Mouse (Mus musculus) MEL (cell line): ENCODE measurements around the gene Zfp652. TPM values are rescaled to one million over a fixed set of nuclear protein-coding genes. Genes with fewer than 3 reads are reported as not detected.

ENCODE experiments used
- DNase-seq: peaks from one replicate; pipeline ENCODE4 v3.0.0; 2011; ENCODE audit warnings: low read depth, low spot score
- H3K27ac ChIP-seq: 2 replicates; pipeline ENCODE4 v1.5.1; 2012; ENCODE audit warnings: low read depth, mild to moderate bottlenecking, control low read depth, low read length, moderate library complexity; ENCODE audit not compliant: control insufficient read depth
- H3K27me3 ChIP-seq, 2 experiments: fragments of 150-350 bp in 1 of 2; sonication (generic) in 1 of 2; 2 replicates each; pipeline ENCODE4 v1.6.1; 2012; ENCODE audit warnings: low read length in 2 of 2, mild to moderate bottlenecking in 2 of 2, improper control_type of control experiment in 1 of 2, moderate library complexity in 1 of 2; ENCODE audit not compliant: insufficient read depth in 2 of 2, control insufficient read depth in 1 of 2
- H3K36me3 ChIP-seq, 2 experiments: 2 replicates each; pipeline ENCODE4 v1.6.1; 2012 to 2014; ENCODE audit warnings: low read length in 2 of 2, improper control_type of control experiment in 1 of 2, inconsistent platforms in 1 of 2, mild to moderate bottlenecking in 1 of 2; ENCODE audit not compliant: insufficient read depth in 2 of 2, control insufficient read depth in 1 of 2
- H3K4me1 ChIP-seq, 2 experiments: fragments of 150-350 bp in 1 of 2; sonication (generic) in 1 of 2; 2 replicates each; pipeline ENCODE4 v1.6.1; 2012; ENCODE audit warnings: low read length in 2 of 2, improper control_type of control experiment in 1 of 2, mild to moderate bottlenecking in 1 of 2; ENCODE audit not compliant: insufficient read depth in 2 of 2, control insufficient read depth in 1 of 2
- H3K4me3 ChIP-seq, 2 experiments: fragments of 150-350 bp in 1 of 2; sonication (generic) in 1 of 2; 2 replicates each; pipeline ENCODE4 v1.5.1; 2012; ENCODE audit warnings: low read depth in 2 of 2, low read length in 2 of 2, mild to moderate bottlenecking in 2 of 2, moderate library complexity in 2 of 2, control low read depth in 1 of 2, improper control_type of control experiment in 1 of 2; ENCODE audit not compliant: control insufficient read depth in 1 of 2, insufficient read depth in 1 of 2
- H3K79me2 ChIP-seq: 2 replicates; pipeline ENCODE4 v1.6.1; 2012; ENCODE audit warnings: mild to moderate bottlenecking, low read length, moderate library complexity; ENCODE audit not compliant: control insufficient read depth, poor library complexity, insufficient read depth
- H3K9ac ChIP-seq: 2 replicates; pipeline ENCODE4 v1.6.1; 2012; ENCODE audit warnings: low read depth, mild to moderate bottlenecking, control low read depth, low read length, moderate library complexity; ENCODE audit not compliant: control insufficient read depth, poor library complexity, severe bottlenecking
- H3K9me3 ChIP-seq: fragments of 150-350 bp; sonication (generic); replicated peaks from 2 replicates; pipeline ENCODE4 v1.6.1; 2012; ENCODE audit warnings: mild to moderate bottlenecking, low read length, improper control_type of control experiment, moderate library complexity; ENCODE audit not compliant: insufficient read depth
- BHLHE40 ChIP-seq: IDR thresholded peaks from 2 replicates; pipeline ENCODE4 v1.6.1; 2012; ENCODE audit warnings: low read depth, mild to moderate bottlenecking, inconsistent platforms, low read length, improper control_type of control experiment, borderline replicate concordance
- CHD1 ChIP-seq: IDR thresholded peaks from 2 replicates; pipeline ENCODE4 v1.6.1; 2012; ENCODE audit warnings: low read depth, mild to moderate bottlenecking, inconsistent platforms, low read length, improper control_type of control experiment
- CTCF ChIP-seq, 3 experiments: IDR thresholded peaks in 2 of 3; conservative IDR thresholded peaks in 1 of 3; 2 replicates each; pipeline ENCODE4 v1.5.1; 2011 to 2012; ENCODE audit warnings: low read length in 3 of 3, low read depth in 2 of 3, mild to moderate bottlenecking in 2 of 3, improper control_type of control experiment in 1 of 3, inconsistent platforms in 1 of 3, mixed read lengths in 1 of 3, moderate library complexity in 1 of 3; ENCODE audit not compliant: control insufficient read depth in 1 of 3, insufficient read depth in 1 of 3, poor library complexity in 1 of 3, severe bottlenecking in 1 of 3
- E2F4 ChIP-seq: IDR thresholded peaks from 2 replicates; pipeline ENCODE4 v1.6.1; 2011; ENCODE audit warnings: low read depth, low read length, improper control_type of control experiment, borderline replicate concordance
- ELF1 ChIP-seq: IDR thresholded peaks from 2 replicates; pipeline ENCODE4 v1.6.1; 2014; ENCODE audit warnings: low read depth, mild to moderate bottlenecking, inconsistent platforms, low read length, improper control_type of control experiment, moderate library complexity
- EP300 ChIP-seq, 2 experiments: IDR thresholded peaks; 2 replicates each; pipeline ENCODE4 v1.6.1; 2011; ENCODE audit warnings: improper control_type of control experiment in 2 of 2, low read length in 2 of 2, low read depth in 1 of 2, mild to moderate bottlenecking in 1 of 2
- GATA1 ChIP-seq: IDR thresholded peaks from 2 replicates; pipeline ENCODE4 v1.6.1; 2011; ENCODE audit warnings: low read depth, low read length, improper control_type of control experiment
- HCFC1 ChIP-seq: IDR thresholded peaks from 2 replicates; pipeline ENCODE4 v1.6.1; 2012; ENCODE audit warnings: low read depth, mild to moderate bottlenecking, inconsistent platforms, low read length, improper control_type of control experiment, moderate library complexity
- KAT2A ChIP-seq: conservative IDR thresholded peaks from 2 replicates; pipeline ENCODE4 v1.6.1; 2012; ENCODE audit warnings: low read depth, low read length, improper control_type of control experiment, inconsistent platforms
- MAX ChIP-seq: IDR thresholded peaks from 2 replicates; pipeline ENCODE4 v1.6.1; 2011; ENCODE audit warnings: low read length, improper control_type of control experiment
- MAZ ChIP-seq: IDR thresholded peaks from 2 replicates; pipeline ENCODE4 v1.6.1; 2012; ENCODE audit warnings: low read depth, mild to moderate bottlenecking, inconsistent platforms, low read length, improper control_type of control experiment
- NRF1 ChIP-seq: IDR thresholded peaks from 2 replicates; pipeline ENCODE4 v1.6.1; 2014; ENCODE audit warnings: low read depth, mild to moderate bottlenecking, inconsistent platforms, low read length, improper control_type of control experiment, moderate library complexity; ENCODE audit not compliant: poor library complexity, insufficient read depth, severe bottlenecking
- POLR2AphosphoS5 ChIP-seq: IDR thresholded peaks from 2 replicates; pipeline ENCODE4 v1.6.1; 2012; ENCODE audit warnings: low read depth, borderline replicate concordance, mild to moderate bottlenecking, inconsistent platforms, low read length, moderate library complexity, mixed read lengths
- RCOR1 ChIP-seq: IDR thresholded peaks from 2 replicates; pipeline ENCODE4 v1.6.1; 2012; ENCODE audit warnings: low read depth, mild to moderate bottlenecking, inconsistent platforms, low read length, improper control_type of control experiment
- USF2 ChIP-seq, 2 experiments: IDR thresholded peaks; 2 replicates each; pipeline ENCODE4 v1.6.1; 2011 to 2012; ENCODE audit warnings: improper control_type of control experiment in 2 of 2, low read length in 2 of 2, borderline replicate concordance in 1 of 2, inconsistent platforms in 1 of 2, low read depth in 1 of 2, mild to moderate bottlenecking in 1 of 2; ENCODE audit not compliant: insufficient read depth in 1 of 2
- ZMIZ1 ChIP-seq: IDR thresholded peaks from 2 replicates; pipeline ENCODE4 v1.6.1; 2012; ENCODE audit warnings: low read depth, mild to moderate bottlenecking, inconsistent platforms, low read length, improper control_type of control experiment, moderate library complexity
- ZNF384 ChIP-seq: IDR thresholded peaks from 2 replicates; pipeline ENCODE4 v1.6.1; 2012; ENCODE audit warnings: low read depth, mild to moderate bottlenecking, inconsistent platforms, low read length, improper control_type of control experiment
- polyA plus RNA-seq, 2 experiments: library from polyadenylated mRNA; stranded (reverse) in 1 of 2; unstranded in 1 of 2; fragments of >175 nt in 1 of 2; fragments of >200 nt in 1 of 2; gene quantifications; 2 replicates each; pipeline versions ENCODE4 v1.2.1 to v1.2.4; 2012; ENCODE audit warnings: low replicate concordance in 2 of 2, low read depth in 1 of 2; ENCODE audit not compliant: insufficient read length in 2 of 2, insufficient read depth in 1 of 2, missing spikeins in 1 of 2
- total RNA-seq: library from RNA; depleted of rRNA; stranded (reverse); fragments of 300-350 nt; gene quantifications from 2 replicates; pipeline ENCODE4 v1.2.3, GENCODE M21; 2012

Gene Zfp652
- total and polyA plus RNA-seq, 3 experiments: 19.3 to 38.5 (median 31.8) TPM

GRCm38 (mm10) chr11:95704970-95705330, 7.5 kb upstream of the Zfp652 start:
- H3K36me3 ChIP-seq: peaks cover 0 to 31% of the 10 kb centered on the region in 2 experiments; a peak in 2 of 4 replicates
- DNase-seq: no peak
- peaks cover 17 to 29% of the 10 kb centered on the region in 2 experiments for H3K4me1 ChIP-seq
- H3K9ac ChIP-seq: no peak overlapping the region
- H3K9me3 ChIP-seq: no peaks in the 10 kb centered on the region
- TF ChIP-seq CTCF (IDR thresholded peaks at IDR 0.05 in 2 of 3, conservative IDR thresholded peaks at IDR 0.05 in 1 of 3; ENCODE audit: control insufficient read depth in 1 of 3, insufficient read depth in 1 of 3, low read depth in 2 of 3, low read length in 3 of 3, poor library complexity in 1 of 3, severe bottlenecking in 1 of 3) (no peak), CHD1 (no peak), POLR2AphosphoS5 (no peak), ELF1 (no peak), MAX (no peak), MAZ (no peak), KAT2A (no peak), USF2 (IDR thresholded peaks at IDR 0.05; ENCODE audit: borderline replicate concordance in 1 of 2, insufficient read depth in 1 of 2, low read depth in 1 of 2, low read length in 2 of 2) (no peak), BHLHE40 (no peak), ZNF384 (no peak; the same call in 1 of the 2 replicates), ZMIZ1 (no peak), HCFC1 (no peak), NRF1 (no peak)
- no peak overlapping the region for H3K4me3 ChIP-seq
- no peak overlapping the region for H3K27ac ChIP-seq
- no peaks in the 10 kb centered on the region for H3K27me3 ChIP-seq
- H3K79me2 ChIP-seq: no peaks in the 10 kb centered on the region

- peaks cover 9 to 23% of the 10 kb centered on the region in 2 experiments for H3K4me1 ChIP-seq
- H3K79me2 ChIP-seq: peaks cover 18% of the 10 kb centered on the region
- H3K27me3 ChIP-seq: no peaks in the 10 kb centered on the region
- TF ChIP-seq EP300 (IDR thresholded peaks at IDR 0.05; ENCODE audit: low read depth in 1 of 2, low read length in 2 of 2) (peak; percentile 35 to 50; a peak in 1 of 4 replicates), MAX (no peak), GATA1 (peak; percentile 58), E2F4 (no peak), RCOR1 (0 out of 2 replicates have a peak, but pooled peaks have one; percentile 24)
- H3K36me3 ChIP-seq: peaks cover 0 to 26% of the 10 kb centered on the region in 2 experiments; a peak in 2 of 4 replicates
- no peak overlapping the region for H3K27ac ChIP-seq
- H3K4me3 ChIP-seq: no peak overlapping the region
- H3K9ac ChIP-seq: no peak overlapping the region
- DNase-seq: no peak
- H3K9me3 ChIP-seq: no peaks in the 10 kb centered on the region
Measured at GRCm38 (mm10) chr11:95709534-95710040, 2.9 kb upstream of the Zfp652 start.
